Mouse (Mus musculus) liver, embryonic 11.5 days (tissue): ENCODE measurements around the gene Lrch3. TPM values are rescaled to one million over a fixed set of nuclear protein-coding genes. Genes with fewer than 3 reads are reported as not detected.

Source experiments
- ATAC-seq: fragments of 200-750 bp; cut with Nextera tagmentation; replicated peaks from 2 replicates; pipeline ENCODE4 v1.8.0; 2017; ENCODE audit warnings: moderate number of reproducible peaks, mild to moderate bottlenecking, moderate TSS enrichment, moderate library complexity; ENCODE audit not compliant: low FRiP score
- DNase-seq: peaks from one replicate; pipeline ENCODE4 v3.0.0-alpha.2; 2017; ENCODE audit warnings: low spot score
- H3K27ac ChIP-seq: fragments of 300-500 bp; sonication (generic); 2 replicates; pipeline ENCODE4 v1.5.1; 2014; ENCODE audit warnings: mild to moderate bottlenecking, low read depth, low read length, control low read depth
- H3K27me3 ChIP-seq: fragments of 300-500 bp; sonication (generic); replicated peaks from 2 replicates; pipeline ENCODE4 v1.6.1; 2014; ENCODE audit warnings: low read length, mixed read lengths; ENCODE audit not compliant: control insufficient read depth, insufficient read depth
- H3K36me3 ChIP-seq: fragments of 300-500 bp; sonication (generic); 2 replicates; pipeline ENCODE4 v1.6.1; 2014; ENCODE audit warnings: mild to moderate bottlenecking, low read length, moderate library complexity, mixed read lengths; ENCODE audit not compliant: control insufficient read depth, insufficient read depth
- H3K4me1 ChIP-seq: fragments of 300-500 bp; sonication (generic); replicated peaks from 2 replicates; pipeline ENCODE4 v1.6.1; 2014; ENCODE audit warnings: low read length, mixed read lengths; ENCODE audit not compliant: control insufficient read depth, insufficient read depth
- H3K4me2 ChIP-seq: fragments of 300-500 bp; sonication (generic); 2 replicates; pipeline ENCODE4 v1.6.1; 2014; ENCODE audit warnings: mild to moderate bottlenecking, control low read depth, moderate library complexity
- H3K4me3 ChIP-seq: fragments of 300-500 bp; sonication (generic); 2 replicates; pipeline ENCODE4 v1.5.1; 2014; ENCODE audit warnings: low read depth, low read length, control low read depth
- H3K9ac ChIP-seq: fragments of 300-500 bp; sonication (generic); 2 replicates; pipeline ENCODE4 v1.6.1; 2014; ENCODE audit warnings: low read depth, low read length, control low read depth
- H3K9me3 ChIP-seq: fragments of 300-500 bp; sonication (generic); 2 replicates; pipeline ENCODE4 v1.6.1; 2016; ENCODE audit warnings: low read length, inconsistent platforms, mixed read lengths; ENCODE audit not compliant: control insufficient read depth
- WGBS: fragments of 180-500 bp; shearing (Covaris S2); extraction: QIAGEN DNeasy Blood & Tissue Kit; methylation state at CpG from one replicate; pipeline ENCODE4 v1.1.7; 2014; 5-methylcytosine and 5-hydroxymethylcytosine counted together
- polyA plus RNA-seq: library from polyadenylated mRNA; unstranded; fragments of >200 nt; fragmentation: Nextera tagmentation; extraction: Ambion mirVana; gene quantifications from 2 replicates; pipeline ENCODE4 v1.2.1, GENCODE M21; 2014

The Lrch3 gene
- polyA plus RNA-seq, 1 experiment from 2014 or later, result 15.9 TPM

- Histone ChIP-seq H3K4me3 (no peak overlapping the region), H3K4me2 (no peak overlapping the region), H3K4me1 (no peaks in the 10 kb centered on the region), H3K9me3 (no peaks in the 10 kb centered on the region), H3K36me3 (peaks cover 3% of the 10 kb centered on the region; the same call in 1 of the 2 replicates), H3K27me3 (no peaks in the 10 kb centered on the region), H3K9ac (no peak overlapping the region), H3K27ac (no peak overlapping the region)
- WGBS, result 85% methylated on average over 5 of the region's 5 CpGs
- no peak for ATAC-seq
- DNase-seq, result no peak
Measured at GRCm38 (mm10) chr16:32948656-32949055, 34.8 kb downstream of the Lrch3 start.

- DNase-seq (no peak), ATAC-seq (no peak)
- H3K36me3 ChIP-seq, result peaks cover 3% of the 10 kb centered on the region; the same call in 1 of the 2 replicates
- no peak overlapping the region for H3K9ac ChIP-seq
- H3K9me3 ChIP-seq, result no peaks in the 10 kb centered on the region
- no peak overlapping the region for H3K4me2 ChIP-seq
- H3K27ac ChIP-seq, result no peak overlapping the region
- H3K4me3 ChIP-seq, result no peak overlapping the region
- no peaks in the 10 kb centered on the region for H3K4me1 ChIP-seq
- no peaks in the 10 kb centered on the region for H3K27me3 ChIP-seq
Measured at GRCm38 (mm10) chr16:32949281-32949680, 35.4 kb downstream of the Lrch3 start.

- H3K4me3 ChIP-seq, result no peak overlapping the region
- no peaks in the 10 kb centered on the region for H3K9me3 ChIP-seq
- DNase-seq, result no peak
- H3K4me1 ChIP-seq, result no peaks in the 10 kb centered on the region
- no peak overlapping the region for H3K27ac ChIP-seq
- no peak overlapping the region for H3K4me2 ChIP-seq
- H3K27me3 ChIP-seq, result no peaks in the 10 kb centered on the region
- no peak overlapping the region for H3K9ac ChIP-seq
- peaks cover 6% of the 10 kb centered on the region for H3K36me3 ChIP-seq
- ATAC-seq, result no peak
- 90% methylated on average over 2 of the region's 2 CpGs for WGBS
Measured at GRCm38 (mm10) chr16:32951074-32951473, 37.2 kb downstream of the Lrch3 start.

- Histone ChIP-seq H3K36me3 (peaks cover 8% of the 10 kb centered on the region), H3K27me3 (no peaks in the 10 kb centered on the region), H3K4me2 (no peak overlapping the region), H3K4me3 (no peak overlapping the region), H3K9me3 (no peaks in the 10 kb centered on the region), H3K4me1 (no peaks in the 10 kb centered on the region), H3K9ac (no peak overlapping the region), H3K27ac (no peak overlapping the region)
- ATAC-seq, result no peak
- no peak for DNase-seq
- WGBS, result 47% methylated on average over 5 of the region's 5 CpGs
Measured at GRCm38 (mm10) chr16:32953806-32954205, 39.9 kb downstream of the Lrch3 start.

- Histone ChIP-seq H3K9ac (no peak overlapping the region), H3K36me3 (peaks cover 9% of the 10 kb centered on the region), H3K27ac (no peak overlapping the region), H3K9me3 (no peaks in the 10 kb centered on the region), H3K27me3 (no peaks in the 10 kb centered on the region), H3K4me1 (no peaks in the 10 kb centered on the region), H3K4me3 (no peak overlapping the region), H3K4me2 (no peak overlapping the region)
- 83% methylated on average over 6 of the region's 6 CpGs for WGBS
- DNase-seq (no peak), ATAC-seq (no peak)
Measured at GRCm38 (mm10) chr16:32954304-32954703, 40.4 kb downstream of the Lrch3 start.

- no peak overlapping the region for H3K4me3 ChIP-seq
- WGBS, result 72% methylated on average over 5 of the region's 5 CpGs
- H3K4me1 ChIP-seq, result no peaks in the 10 kb centered on the region
- no peak overlapping the region for H3K4me2 ChIP-seq
- DNase-seq (no peak), ATAC-seq (no peak)
- no peak overlapping the region for H3K27ac ChIP-seq
- no peak overlapping the region for H3K9ac ChIP-seq
- H3K9me3 ChIP-seq, result no peaks in the 10 kb centered on the region
- peaks cover 16% of the 10 kb centered on the region for H3K36me3 ChIP-seq
- no peaks in the 10 kb centered on the region for H3K27me3 ChIP-seq
Measured at GRCm38 (mm10) chr16:32956889-32957288, 43.0 kb downstream of the Lrch3 start.

- H3K9ac ChIP-seq, result no peak overlapping the region
- no peak for ATAC-seq
- no peak overlapping the region for H3K4me2 ChIP-seq
- 64% methylated on average over 5 of the region's 5 CpGs for WGBS
- no peak overlapping the region for H3K4me3 ChIP-seq
- H3K27me3 ChIP-seq, result no peaks in the 10 kb centered on the region
- H3K9me3 ChIP-seq, result no peaks in the 10 kb centered on the region
- H3K27ac ChIP-seq, result no peak overlapping the region
- DNase-seq, result no peak
- 0 out of 2 replicates have a peak, but pooled peaks cover 3% of the 10 kb centered on the region for H3K4me1 ChIP-seq
- peaks cover 17% of the 10 kb centered on the region for H3K36me3 ChIP-seq
Measured at GRCm38 (mm10) chr16:32972535-32972934, 58.6 kb downstream of the Lrch3 start.

GRCm38 (mm10) chr16:32973047-32973446 lies 59.1 kb downstream of the Lrch3 start:
- no peak for DNase-seq
- 0 out of 2 replicates have a peak, but pooled peaks cover 3% of the 10 kb centered on the region for H3K4me1 ChIP-seq
- 48% methylated on average over 2 of the region's 2 CpGs for whole genome bisulfite sequencing
- ATAC-seq, result no peak
- H3K9ac ChIP-seq, result no peak overlapping the region
- no peak overlapping the region for H3K27ac ChIP-seq
- H3K9me3 ChIP-seq, result no peaks in the 10 kb centered on the region
- no peaks in the 10 kb centered on the region for H3K27me3 ChIP-seq
- H3K4me3 ChIP-seq, result no peak overlapping the region
- H3K4me2 ChIP-seq, result no peak overlapping the region
- H3K36me3 ChIP-seq, result peaks cover 17% of the 10 kb centered on the region

- ATAC-seq, result no peak
- Histone ChIP-seq H3K36me3 (peaks cover 16% of the 10 kb centered on the region), H3K9ac (no peak overlapping the region), H3K4me3 (no peak overlapping the region), H3K9me3 (no peaks in the 10 kb centered on the region), H3K27ac (no peak overlapping the region), H3K27me3 (no peaks in the 10 kb centered on the region), H3K4me2 (no peak overlapping the region), H3K4me1 (no peaks in the 10 kb centered on the region)
- 73% methylated on average over 1 of the region's 1 CpGs for WGBS
- DNase-seq, result no peak
Measured at GRCm38 (mm10) chr16:32980227-32980626, 66.3 kb downstream of the Lrch3 start.
